Mouse (Mus musculus): ENCODE measurements around the gene Npm1. TPM values are rescaled to one million over a fixed set of nuclear protein-coding genes. Genes with fewer than 3 reads are reported as not detected.

Gene Npm1
- total and polyA plus RNA-seq, 3 experiments, result 57.6 to 161 (median 136) TPM

- Histone ChIP-seq H3K9ac (ENCODE audit: low read depth, low read length) (no peak overlapping the region), H3K27me3 (ENCODE audit: control insufficient read depth, insufficient read depth, low read length) (0 out of 2 replicates have a peak, but pooled peaks cover 1% of the 10 kb centered on the region), H3K4me3 (no peak overlapping the region), H3K4me1 (ENCODE audit: control insufficient read depth, insufficient read depth, low read length) (no peaks in the 10 kb centered on the region; the same call in 1 of the 2 replicates), H3K27ac (no peak overlapping the region), H3K36me3 (ENCODE audit: control insufficient read depth, insufficient read depth, low read length) (peaks cover 11% of the 10 kb centered on the region), H3K79me2 (replicated peaks; ENCODE audit: control insufficient read depth, insufficient read depth, low read length) (no peaks in the 10 kb centered on the region)
- intact Hi-C loops (cut with DNase I), result no loop called here
- no peak for DNase-seq
- WGBS, result 78% methylated on average over 3 of the region's 3 CpGs
- TF ChIP-seq POLR2A (IDR thresholded peaks at IDR 0.05; ENCODE audit: insufficient read depth, low read depth, low read length) (no peak), CTCF (IDR thresholded peaks at IDR 0.05) (no peak), EP300 (IDR thresholded peaks at IDR 0.05; ENCODE audit: insufficient read depth, low read depth, low read length) (no peak)
Observed at GRCm38 (mm10) chr11:33151128-33151779, 11.8 kb downstream of the Npm1 start.

- Histone ChIP-seq H3K4me3 (no peak overlapping the region), H3K4me1 (ENCODE audit: control insufficient read depth, insufficient read depth, low read length) (no peaks in the 10 kb centered on the region; the same call in 1 of the 2 replicates), H3K79me2 (replicated peaks; ENCODE audit: control insufficient read depth, insufficient read depth, low read length) (no peaks in the 10 kb centered on the region), H3K9ac (ENCODE audit: low read depth, low read length) (no peak overlapping the region), H3K27me3 (ENCODE audit: control insufficient read depth, insufficient read depth, low read length) (0 out of 2 replicates have a peak, but pooled peaks cover 1% of the 10 kb centered on the region), H3K27ac (no peak overlapping the region), H3K36me3 (ENCODE audit: control insufficient read depth, insufficient read depth, low read length) (peaks cover 9% of the 10 kb centered on the region)
- TF ChIP-seq EP300 (IDR thresholded peaks at IDR 0.05; ENCODE audit: insufficient read depth, low read depth, low read length), result no peak
- TF ChIP-seq POLR2A (IDR thresholded peaks at IDR 0.05; ENCODE audit: insufficient read depth, low read depth, low read length), result no peak
- TF ChIP-seq CTCF (IDR thresholded peaks at IDR 0.05), result no peak
- no peak for DNase-seq
- intact Hi-C loops (cut with DNase I), result no loop called here
Observed at GRCm38 (mm10) chr11:33150364-33150763, 12.6 kb downstream of the Npm1 start.

- no peak overlapping the region for H3K4me3 ChIP-seq
- no peak for TF ChIP-seq POLR2A (IDR thresholded peaks at IDR 0.05; ENCODE audit: insufficient read depth, low read depth, low read length)
- TF ChIP-seq CTCF (IDR thresholded peaks at IDR 0.05), result no peak
- H3K27ac ChIP-seq, result no peak overlapping the region
- 0 out of 2 replicates have a peak, but pooled peaks cover 1% of the 10 kb centered on the region for H3K27me3 ChIP-seq (ENCODE audit: control insufficient read depth, insufficient read depth, low read length)
- DNase-seq, result no peak
- peaks cover 9% of the 10 kb centered on the region for H3K36me3 ChIP-seq (ENCODE audit: control insufficient read depth, insufficient read depth, low read length)
- H3K4me1 ChIP-seq (ENCODE audit: control insufficient read depth, insufficient read depth, low read length), result no peaks in the 10 kb centered on the region; the same call in 1 of the 2 replicates
- no peaks in the 10 kb centered on the region for H3K79me2 ChIP-seq (replicated peaks; ENCODE audit: control insufficient read depth, insufficient read depth, low read length)
- H3K9ac ChIP-seq (ENCODE audit: low read depth, low read length), result no peak overlapping the region
- intact Hi-C loops (cut with DNase I), result loop anchor here (2.0 to 10.0 kb wide), 4 partner anchors 191 to 695 kb away; partner anchors contain the start of gene Ubtd2
Observed at GRCm38 (mm10) chr11:33149453-33149852, 13.6 kb downstream of the Npm1 start.

GRCm38 (mm10) chr11:33149088-33149436, 13.9 kb downstream of the Npm1 start:
- intact Hi-C loops (cut with DNase I), result loop anchor here (2.0 to 10.0 kb wide), 4 partner anchors 190 to 694 kb away; partner anchors contain the start of gene Ubtd2
- no peak for DNase-seq
- Histone ChIP-seq H3K27ac (no peak overlapping the region), H3K9ac (ENCODE audit: low read depth, low read length) (no peak overlapping the region), H3K36me3 (ENCODE audit: control insufficient read depth, insufficient read depth, low read length) (peaks cover 5% of the 10 kb centered on the region), H3K4me3 (no peak overlapping the region), H3K79me2 (replicated peaks; ENCODE audit: control insufficient read depth, insufficient read depth, low read length) (no peaks in the 10 kb centered on the region), H3K4me1 (ENCODE audit: control insufficient read depth, insufficient read depth, low read length) (no peaks in the 10 kb centered on the region; the same call in 1 of the 2 replicates), H3K27me3 (ENCODE audit: control insufficient read depth, insufficient read depth, low read length) (0 out of 2 replicates have a peak, but pooled peaks cover 1% of the 10 kb centered on the region)
- TF ChIP-seq POLR2A (IDR thresholded peaks at IDR 0.05; ENCODE audit: insufficient read depth, low read depth, low read length) (no peak), EP300 (IDR thresholded peaks at IDR 0.05; ENCODE audit: insufficient read depth, low read depth, low read length) (no peak), CTCF (IDR thresholded peaks at IDR 0.05) (no peak)
- WGBS, result 39% methylated on average over 3 of the region's 3 CpGs

GRCm38 (mm10) chr11:33148338-33149087, 14.5 kb downstream of the Npm1 start:
- no peaks in the 10 kb centered on the region; the same call in 1 of the 2 replicates for H3K4me1 ChIP-seq (ENCODE audit: control insufficient read depth, insufficient read depth, low read length)
- peak overlapping the region; percentile 50 for H3K4me3 ChIP-seq
- WGBS, result 9% methylated on average over 23 of the region's 23 CpGs
- H3K36me3 ChIP-seq (ENCODE audit: control insufficient read depth, insufficient read depth, low read length), result peaks cover 2% of the 10 kb centered on the region; the same call in 1 of the 2 replicates
- 0 out of 2 replicates have a peak, but pooled peaks cover 1% of the 10 kb centered on the region for H3K27me3 ChIP-seq (ENCODE audit: control insufficient read depth, insufficient read depth, low read length)
- no peak overlapping the region for H3K9ac ChIP-seq (ENCODE audit: low read depth, low read length)
- intact Hi-C loops (cut with DNase I), result loop anchor here (1.0 to 10.0 kb wide), 6 partner anchors 119 to 694 kb away; partner anchors contain the start of gene Ubtd2
- peak; percentile 80 to 83 for DNase-seq
- H3K27ac ChIP-seq, result no peak overlapping the region
- TF ChIP-seq POLR2A (IDR thresholded peaks at IDR 0.05; ENCODE audit: insufficient read depth, low read depth, low read length) (no peak), EP300 (IDR thresholded peaks at IDR 0.05; ENCODE audit: insufficient read depth, low read depth, low read length) (peak; percentile 91; the same call in 1 of the 2 replicates), CTCF (IDR thresholded peaks at IDR 0.05) (peak; percentile 85)
- H3K79me2 ChIP-seq (replicated peaks; ENCODE audit: control insufficient read depth, insufficient read depth, low read length), result no peaks in the 10 kb centered on the region

Measured in heart, adult 2 months (tissue).